Mouse (Mus musculus) midbrain, embryonic 16.5 days (tissue): ENCODE data around the gene Fbln7. TPM values are rescaled to one million over a fixed set of nuclear protein-coding genes. Genes with fewer than 3 reads are reported as not detected.
A peak's percentile ranks its signal among the peaks of the same experiment; 100 is the strongest.

Experiments used
- ATAC-seq: fragments of 200-750 bp; cut with Nextera tagmentation; 2 replicates; pipeline ENCODE4 v1.8.0; 2017; ENCODE audit warnings: moderate TSS enrichment
- H3K27ac ChIP-seq: fragments of 300-500 bp; sonication (generic); 2 replicates; pipeline ENCODE4 v1.5.1; 2014; ENCODE audit warnings: mild to moderate bottlenecking, low read length, mixed read lengths
- H3K27me3 ChIP-seq: fragments of 300-500 bp; sonication (generic); 2 replicates; pipeline ENCODE4 v1.6.1; 2014; ENCODE audit warnings: low read depth, low read length, mixed read lengths; ENCODE audit not compliant: control insufficient read depth, insufficient read depth
- H3K36me3 ChIP-seq: fragments of 300-500 bp; sonication (generic); 2 replicates; pipeline ENCODE4 v1.6.1; 2014; ENCODE audit warnings: mild to moderate bottlenecking, low read length, moderate library complexity, mixed read lengths; ENCODE audit not compliant: control insufficient read depth, insufficient read depth
- H3K4me1 ChIP-seq: fragments of 300-500 bp; sonication (generic); 2 replicates; pipeline ENCODE4 v1.6.1; 2014; ENCODE audit warnings: mild to moderate bottlenecking, low read length, mixed read lengths; ENCODE audit not compliant: control insufficient read depth, insufficient read depth
- H3K4me2 ChIP-seq: fragments of 300-500 bp; sonication (generic); 2 replicates; pipeline ENCODE4 v1.6.1; 2014; ENCODE audit warnings: mild to moderate bottlenecking, low read length, mixed read lengths
- H3K4me3 ChIP-seq: fragments of 300-500 bp; sonication (generic); 2 replicates; pipeline ENCODE4 v1.5.1; 2014; ENCODE audit warnings: low read depth, mild to moderate bottlenecking, low read length, moderate library complexity, mixed read lengths
- H3K9ac ChIP-seq: fragments of 300-500 bp; sonication (generic); 2 replicates; pipeline ENCODE4 v1.6.1; 2014; ENCODE audit warnings: low read depth, low read length, mixed read lengths
- H3K9me3 ChIP-seq: fragments of 300-500 bp; sonication (generic); replicated peaks from 2 replicates; pipeline ENCODE4 v1.6.1; 2014; ENCODE audit warnings: mild to moderate bottlenecking, low read length, mixed read lengths; ENCODE audit not compliant: control insufficient read depth, poor library complexity, severe bottlenecking
- WGBS: fragments of 180-500 bp; shearing (Covaris S2); extraction: QIAGEN DNeasy Blood & Tissue Kit; methylation state at CpG from one replicate; pipeline ENCODE4 v1.1.7; 2014; 5-methylcytosine and 5-hydroxymethylcytosine counted together
- polyA plus RNA-seq: library from polyadenylated mRNA; unstranded; fragments of >200 nt; fragmentation: Nextera tagmentation; extraction: Ambion mirVana; gene quantifications from 2 replicates; pipeline ENCODE4 v1.2.1, GENCODE M21; 2015

Fbln7 gene
- polyA plus RNA-seq, result 2.7 and 4.0 TPM in 2 replicates

DNA sequence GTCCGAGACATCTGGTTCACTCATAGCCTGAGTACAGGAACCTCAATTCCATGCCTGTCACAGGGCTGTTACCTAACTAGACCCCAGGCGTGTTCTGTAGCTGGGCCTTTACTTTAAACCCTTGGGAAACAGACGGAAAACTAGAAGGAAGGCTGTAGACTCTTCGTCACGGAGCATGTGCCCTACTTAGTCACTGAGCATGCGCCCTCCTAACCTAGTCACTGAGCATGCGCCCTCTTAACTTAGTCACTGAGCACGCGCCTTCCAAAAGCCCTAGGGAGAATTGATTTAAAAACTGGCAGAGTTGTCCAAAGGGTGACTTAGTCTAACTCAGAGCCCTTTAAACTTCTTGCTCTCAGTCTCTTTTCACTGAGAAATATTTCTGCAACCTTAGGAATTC, at the start of gene Fbln7:
Fbln7 (plus strand) TSS at position 346 of the 400 bp plus-strand sequence.
- Histone ChIP-seq H3K36me3 (no peaks in the 10 kb centered on the region), H3K27me3 (peaks cover 3% of the 10 kb centered on the region), H3K9me3 (no peaks in the 10 kb centered on the region), H3K4me2 (peak within 1 kb of the TSS; percentile 86), H3K4me1 (no peaks in the 10 kb centered on the region), H3K4me3 (peak within 1 kb of the TSS; percentile 53), H3K9ac (peak within 1 kb of the TSS; percentile 66), H3K27ac (no peak within 1 kb of the TSS)
- WGBS, result 94% methylated on average over 9 of the region's 9 CpGs
- no peak for ATAC-seq

DNA sequence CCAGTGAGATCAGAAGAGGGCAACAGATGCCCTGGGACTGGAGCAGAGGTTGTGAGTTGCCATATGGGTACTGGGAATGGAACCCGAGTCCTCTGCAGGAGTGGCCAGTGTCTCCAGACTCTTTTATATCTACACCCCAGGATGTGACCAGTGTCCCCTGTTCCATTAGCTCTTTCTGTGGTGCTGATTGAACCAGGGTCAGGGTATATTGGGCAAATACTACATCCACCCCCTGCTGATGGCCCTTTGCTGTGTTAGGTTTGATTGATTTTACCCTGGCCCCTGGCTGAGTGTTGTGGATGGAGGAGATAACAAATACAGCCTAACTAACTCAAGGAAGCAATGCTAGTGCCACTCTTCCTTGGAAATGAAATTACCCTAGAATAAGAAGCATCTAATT, 46.5 kb upstream of the Fbln7 start:
- Histone ChIP-seq H3K36me3 (no peaks in the 10 kb centered on the region), H3K9ac (no peak overlapping the region), H3K4me1 (peaks cover 16% of the 10 kb centered on the region), H3K4me2 (no peak overlapping the region), H3K27ac (no peak overlapping the region), H3K4me3 (no peak overlapping the region), H3K27me3 (no peaks in the 10 kb centered on the region), H3K9me3 (no peaks in the 10 kb centered on the region)
- WGBS, result 80% methylated on average over 1 of the region's 1 CpGs
- no peak for ATAC-seq

DNA sequence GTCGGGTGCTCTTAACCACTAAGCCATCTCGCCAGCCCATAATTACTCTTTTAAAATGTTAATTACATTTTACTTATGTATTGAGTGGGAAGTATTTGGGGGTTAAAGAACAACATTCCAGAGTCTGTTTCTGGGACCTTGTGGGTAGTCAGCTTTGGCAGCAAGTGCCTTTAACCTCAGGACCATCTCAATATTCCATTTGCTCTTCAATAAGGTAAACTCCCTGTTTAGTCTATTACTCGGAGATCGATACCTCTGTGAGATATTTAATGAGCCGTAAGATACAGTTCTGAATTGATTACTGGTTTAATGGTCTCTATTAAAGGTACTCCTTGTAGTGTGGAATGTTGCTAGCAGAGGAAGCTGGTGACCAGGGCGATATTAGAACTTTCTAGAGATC, 45.9 kb upstream of the Fbln7 start:
- Histone ChIP-seq H3K36me3 (no peaks in the 10 kb centered on the region), H3K27ac (no peak overlapping the region), H3K4me3 (peak overlapping the region; percentile 60; the same call in 1 of the 2 replicates), H3K9me3 (no peaks in the 10 kb centered on the region), H3K9ac (no peak overlapping the region), H3K4me2 (peak overlapping the region; percentile 85), H3K4me1 (peaks cover 16% of the 10 kb centered on the region), H3K27me3 (no peaks in the 10 kb centered on the region)
- ATAC-seq, result no peak
- 50% methylated on average over 6 of the region's 6 CpGs for WGBS

DNA sequence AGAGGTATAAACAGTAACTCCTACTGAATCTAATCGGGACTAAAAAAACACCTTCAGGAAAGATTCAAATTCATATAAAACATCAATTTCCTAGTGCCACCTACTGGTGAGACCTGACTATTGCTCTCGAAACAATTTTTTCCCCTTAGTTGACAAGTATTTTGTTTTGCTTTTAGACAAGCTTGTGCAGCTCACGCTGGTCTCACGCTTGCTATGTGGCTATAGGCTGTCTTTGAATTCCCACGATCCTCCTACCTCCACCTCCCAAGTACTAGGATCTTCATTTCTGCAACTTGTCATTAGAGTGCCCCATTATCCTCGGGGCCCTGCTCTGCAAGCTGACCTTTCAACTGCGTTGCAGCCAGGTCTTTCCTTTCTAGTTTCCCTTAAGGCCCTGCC, 45.4 kb upstream of the Fbln7 start:
- WGBS, result under 1% methylated on average over 7 of the region's 7 CpGs
- H3K4me1 ChIP-seq, result peaks cover 16% of the 10 kb centered on the region
- ATAC-seq, result peak; percentile 70; the same call in 1 of the 2 replicates
- H3K27ac ChIP-seq, result peak overlapping the region; percentile 85
- H3K4me2 ChIP-seq, result peak overlapping the region; percentile 85
- peak overlapping the region; percentile 60 for H3K4me3 ChIP-seq
- H3K9ac ChIP-seq, result peak overlapping the region; percentile 32
- H3K36me3 ChIP-seq, result no peaks in the 10 kb centered on the region
- H3K9me3 ChIP-seq, result no peaks in the 10 kb centered on the region
- no peaks in the 10 kb centered on the region for H3K27me3 ChIP-seq

DNA sequence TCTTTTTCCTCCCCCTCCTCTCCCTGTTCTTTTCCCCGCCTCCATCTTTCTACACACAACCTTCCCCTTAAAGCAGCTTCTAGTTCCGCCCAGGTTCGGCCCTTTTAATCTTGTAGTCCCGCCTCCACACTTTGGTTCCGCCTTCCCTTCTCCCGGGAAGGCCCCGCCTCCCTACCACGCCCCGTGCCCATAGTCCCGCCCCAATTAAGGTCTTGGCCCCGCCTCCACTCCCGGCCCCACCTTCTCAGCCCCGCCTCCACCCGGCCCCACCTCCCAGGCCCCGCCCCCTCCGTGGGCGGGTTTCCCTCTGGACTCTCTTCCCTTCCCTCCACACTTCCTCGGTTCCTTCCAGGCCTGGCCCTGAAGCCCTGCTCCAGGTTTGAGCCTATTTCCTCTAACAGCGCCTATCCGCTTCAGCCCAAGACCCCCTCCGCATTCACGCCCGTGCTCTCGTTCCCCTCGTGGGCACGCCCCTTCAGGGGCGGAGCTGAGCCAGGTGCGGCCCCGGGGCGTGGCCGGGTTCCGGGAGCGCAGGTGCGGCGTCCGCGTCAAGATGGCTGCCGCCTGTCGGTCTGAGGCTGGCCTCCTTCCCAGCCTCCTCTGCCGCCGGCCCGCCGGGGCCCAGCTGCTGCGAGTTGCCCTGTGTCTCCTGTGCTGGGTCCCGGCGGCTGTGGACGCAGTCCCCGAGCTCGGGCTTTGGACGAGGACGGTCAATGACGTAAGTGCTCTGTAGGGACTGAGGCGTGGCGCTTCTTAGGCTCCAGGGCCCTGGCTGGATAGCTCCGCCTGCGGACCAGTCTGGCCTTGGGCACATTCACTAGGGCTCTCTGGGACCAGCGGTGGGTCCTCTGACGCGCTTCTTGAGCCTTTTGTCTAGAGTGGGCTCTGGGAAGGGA, 44.7 kb upstream of the Fbln7 start, which contains the start of gene Tmem87b:
Tmem87b (plus strand) TSS at position 333 of the 896 bp plus-strand sequence.
- Histone ChIP-seq H3K27ac (peak within 1 kb of the TSS; percentile 85), H3K9me3 (no peaks in the 10 kb centered on the region), H3K27me3 (no peaks in the 10 kb centered on the region), H3K4me3 (peak within 1 kb of the TSS; percentile 60), H3K4me1 (peaks cover 16% of the 10 kb centered on the region), H3K9ac (peak within 1 kb of the TSS; percentile 71), H3K4me2 (peak within 1 kb of the TSS; percentile 85), H3K36me3 (no peaks in the 10 kb centered on the region)
- peak; percentile 98 for ATAC-seq
- under 1% methylated on average over 59 of the region's 59 CpGs for WGBS

DNA sequence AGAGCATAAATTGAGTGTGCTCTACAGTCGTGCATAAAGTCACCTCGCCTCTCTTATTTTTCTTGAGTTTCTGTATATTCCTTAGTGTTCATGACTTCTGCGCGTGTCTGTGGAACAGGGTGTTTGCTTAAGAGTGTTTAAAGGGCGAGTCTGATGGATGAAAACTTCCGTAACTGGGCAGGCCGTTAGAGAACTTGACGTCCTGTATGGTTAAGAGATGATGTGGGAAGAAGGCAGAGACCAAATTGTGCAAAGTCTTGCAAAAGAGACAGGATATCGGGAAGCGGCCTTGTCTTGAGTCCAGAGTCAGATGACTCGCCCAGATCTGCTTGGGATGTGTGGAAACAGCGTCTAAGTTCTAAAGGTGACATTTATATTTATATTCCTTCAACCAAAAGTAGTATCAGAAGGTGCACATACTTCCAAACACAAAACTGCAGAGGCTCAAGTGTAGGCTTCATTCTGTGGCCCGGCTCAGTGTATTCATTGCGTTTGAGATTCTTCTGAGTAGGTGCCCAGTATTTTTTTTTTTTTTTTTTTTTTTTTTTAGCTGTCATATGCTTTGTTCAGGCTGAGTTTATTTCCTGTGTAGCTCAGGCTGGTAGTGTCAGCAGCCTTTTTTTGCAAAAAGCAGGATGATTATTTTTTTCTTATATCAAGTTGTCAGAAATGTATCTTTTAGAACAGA, 43.7 kb upstream of the Fbln7 start:
- Histone ChIP-seq H3K27me3 (no peaks in the 10 kb centered on the region), H3K9me3 (no peaks in the 10 kb centered on the region), H3K4me3 (peak overlapping the region; percentile 60), H3K27ac (peak overlapping the region; percentile 85), H3K9ac (peak overlapping the region; percentile 71), H3K4me1 (peaks cover 16% of the 10 kb centered on the region), H3K4me2 (peak overlapping the region; percentile 85), H3K36me3 (no peaks in the 10 kb centered on the region)
- ATAC-seq, result no peak
- WGBS, result 15% methylated on average over 14 of the region's 14 CpGs

DNA sequence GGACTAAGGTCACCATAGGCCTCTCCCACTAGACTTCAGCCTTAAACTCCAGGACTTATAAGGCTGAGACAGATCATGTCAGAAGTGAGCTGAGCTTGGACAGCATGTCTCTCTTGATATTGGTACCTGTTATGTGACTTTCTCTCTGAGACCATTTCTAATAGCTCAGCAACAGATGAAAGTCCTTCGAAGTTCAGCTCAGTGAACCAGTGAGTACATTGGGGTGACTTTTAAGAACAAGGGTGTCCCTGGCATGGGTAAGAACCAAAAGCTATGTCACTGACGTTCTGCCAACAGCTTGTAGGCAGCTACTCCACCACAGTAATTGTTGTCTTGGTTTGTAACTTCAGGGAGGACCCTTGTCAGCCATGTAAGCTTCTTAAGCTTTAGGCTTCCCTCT, 42.1 kb upstream of the Fbln7 start:
- Histone ChIP-seq H3K4me1 (peaks cover 16% of the 10 kb centered on the region), H3K27ac (no peak overlapping the region), H3K9ac (no peak overlapping the region), H3K4me3 (no peak overlapping the region), H3K4me2 (no peak overlapping the region), H3K27me3 (no peaks in the 10 kb centered on the region), H3K9me3 (no peaks in the 10 kb centered on the region), H3K36me3 (no peaks in the 10 kb centered on the region)
- ATAC-seq, result no peak
- WGBS, result 90% methylated on average over 2 of the region's 2 CpGs

DNA sequence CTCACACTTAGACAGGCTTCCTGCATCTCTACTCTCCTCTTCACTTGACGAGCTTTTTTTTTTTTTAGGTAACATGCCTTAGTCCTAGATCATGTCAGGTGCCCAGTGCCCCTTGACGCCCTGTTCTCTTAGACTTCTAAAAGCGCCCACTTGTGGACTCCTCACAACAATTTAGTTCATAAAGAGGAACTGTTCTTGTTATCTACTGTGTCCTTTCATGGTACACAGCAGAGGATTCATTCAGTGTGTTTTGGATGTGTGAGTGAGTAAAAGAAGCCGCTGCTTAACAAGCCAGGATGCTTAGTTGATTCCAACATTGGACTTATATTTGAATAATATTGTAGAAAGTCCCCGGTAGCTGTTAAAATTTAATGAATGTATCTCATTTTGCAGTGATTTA, 38.9 kb upstream of the Fbln7 start:
- no peak for ATAC-seq
- no peaks in the 10 kb centered on the region for H3K9me3 ChIP-seq
- H3K36me3 ChIP-seq, result peaks cover 3% of the 10 kb centered on the region; the same call in 1 of the 2 replicates
- H3K9ac ChIP-seq, result no peak overlapping the region
- no peak overlapping the region for H3K4me3 ChIP-seq
- peaks cover 12% of the 10 kb centered on the region for H3K4me1 ChIP-seq
- no peak overlapping the region for H3K27ac ChIP-seq
- WGBS, result 89% methylated on average over 5 of the region's 5 CpGs
- no peak overlapping the region for H3K4me2 ChIP-seq
- H3K27me3 ChIP-seq, result no peaks in the 10 kb centered on the region

DNA sequence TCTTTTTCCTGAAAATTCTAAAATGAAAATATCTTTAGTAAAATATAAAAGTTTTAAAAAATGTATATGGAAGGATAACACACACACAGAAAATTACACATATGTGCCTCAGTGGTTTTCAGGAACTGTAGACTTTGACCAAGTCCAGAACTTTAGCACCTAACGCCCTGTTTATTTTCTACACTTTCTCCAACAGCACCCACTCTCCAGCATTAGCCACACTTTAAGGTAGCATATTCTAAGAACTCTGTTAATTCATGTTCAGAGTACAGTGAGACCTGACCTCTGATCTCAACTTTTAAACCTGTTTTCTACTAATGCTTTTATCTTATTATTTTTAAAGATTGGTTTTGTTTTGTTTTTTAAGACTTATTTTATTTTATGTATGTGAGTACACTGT, 35.0 kb upstream of the Fbln7 start:
- Histone ChIP-seq H3K4me3 (no peak overlapping the region), H3K27me3 (no peaks in the 10 kb centered on the region), H3K4me2 (no peak overlapping the region), H3K9me3 (no peaks in the 10 kb centered on the region), H3K36me3 (peaks cover 21% of the 10 kb centered on the region), H3K4me1 (no peaks in the 10 kb centered on the region), H3K9ac (no peak overlapping the region), H3K27ac (no peak overlapping the region)
- 98% methylated on average over 1 of the region's 1 CpGs for WGBS
- no peak for ATAC-seq
